Mouse (Mus musculus) lung, embryonic 16.5 days (tissue): ENCODE measurements at regions not wholly inside any gene's neighbourhood (a gene's known extent, or its start where the extent isn't known, plus 50 kb on each side); places are given as distances from the start of the nearest gene placed in this dataset.

ENCODE experiments used
- ATAC-seq: fragments of 200-750 bp; cut with Nextera tagmentation; 2 replicates; pipeline ENCODE4 v1.8.0; 2017; ENCODE audit warnings: low read depth, mild to moderate bottlenecking, moderate library complexity
- H3K27ac ChIP-seq: fragments of 300-500 bp; sonication (generic); 2 replicates; pipeline ENCODE4 v1.5.1; 2014; ENCODE audit warnings: mild to moderate bottlenecking, control low read depth, low read length
- H3K27me3 ChIP-seq: fragments of 300-500 bp; sonication (generic); 2 replicates; pipeline ENCODE4 v1.6.1; 2014; ENCODE audit warnings: low read depth, low read length, mixed read lengths; ENCODE audit not compliant: control insufficient read depth, insufficient read depth
- H3K36me3 ChIP-seq: fragments of 300-500 bp; sonication (generic); 2 replicates; pipeline ENCODE4 v1.6.1; 2014; ENCODE audit warnings: low read length; ENCODE audit not compliant: control insufficient read depth, insufficient read depth
- H3K4me1 ChIP-seq: fragments of 300-500 bp; sonication (generic); replicated peaks from 2 replicates; pipeline ENCODE4 v1.6.1; 2014; ENCODE audit warnings: low read length, mixed read lengths; ENCODE audit not compliant: control insufficient read depth, insufficient read depth
- H3K4me2 ChIP-seq: fragments of 300-500 bp; sonication (generic); 2 replicates; pipeline ENCODE4 v1.6.1; 2014; ENCODE audit warnings: low read depth, low read length, control low read depth
- H3K4me3 ChIP-seq: fragments of 300-500 bp; sonication (generic); 2 replicates; pipeline ENCODE4 v1.5.1; 2014; ENCODE audit warnings: mild to moderate bottlenecking, low read length, control low read depth
- H3K9ac ChIP-seq: fragments of 300-500 bp; sonication (generic); 2 replicates; pipeline ENCODE4 v1.6.1; 2014; ENCODE audit warnings: low read length, control low read depth
- H3K9me3 ChIP-seq: fragments of 300-500 bp; sonication (generic); 2 replicates; pipeline ENCODE4 v1.6.1; 2016; ENCODE audit warnings: low read length; ENCODE audit not compliant: control insufficient read depth
- WGBS: fragments of 180-500 bp; shearing (Covaris S2); extraction: QIAGEN DNeasy Blood & Tissue Kit; methylation state at CpG from one replicate; pipeline ENCODE4 v1.1.7; 2014; 5-methylcytosine and 5-hydroxymethylcytosine counted together

- WGBS = 62% methylated on average over 3 of the region's 3 CpGs
- Histone ChIP-seq H3K9ac (no peak overlapping the region), H3K4me1 (no peaks in the 10 kb centered on the region), H3K27me3 (no peaks in the 10 kb centered on the region), H3K9me3 (no peaks in the 10 kb centered on the region), H3K4me3 (no peak overlapping the region), H3K27ac (no peak overlapping the region), H3K4me2 (no peak overlapping the region), H3K36me3 (no peaks in the 10 kb centered on the region)
- no peak for ATAC-seq
Observed at GRCm38 (mm10) chr9:94083629-94084411, 454.1 kb downstream of the 1190002N15Rik start.

GRCm38 (mm10) chr9:94074904-94075303 is 463.0 kb downstream of the 1190002N15Rik start:
- H3K36me3 ChIP-seq = no peaks in the 10 kb centered on the region
- H3K4me1 ChIP-seq = no peaks in the 10 kb centered on the region
- no peak for ATAC-seq
- no peak overlapping the region for H3K27ac ChIP-seq
- WGBS = 32% methylated on average over 2 of the region's 2 CpGs
- no peak overlapping the region for H3K4me3 ChIP-seq
- H3K4me2 ChIP-seq = no peak overlapping the region
- no peaks in the 10 kb centered on the region for H3K9me3 ChIP-seq
- H3K9ac ChIP-seq = no peak overlapping the region
- H3K27me3 ChIP-seq = no peaks in the 10 kb centered on the region

DNA sequence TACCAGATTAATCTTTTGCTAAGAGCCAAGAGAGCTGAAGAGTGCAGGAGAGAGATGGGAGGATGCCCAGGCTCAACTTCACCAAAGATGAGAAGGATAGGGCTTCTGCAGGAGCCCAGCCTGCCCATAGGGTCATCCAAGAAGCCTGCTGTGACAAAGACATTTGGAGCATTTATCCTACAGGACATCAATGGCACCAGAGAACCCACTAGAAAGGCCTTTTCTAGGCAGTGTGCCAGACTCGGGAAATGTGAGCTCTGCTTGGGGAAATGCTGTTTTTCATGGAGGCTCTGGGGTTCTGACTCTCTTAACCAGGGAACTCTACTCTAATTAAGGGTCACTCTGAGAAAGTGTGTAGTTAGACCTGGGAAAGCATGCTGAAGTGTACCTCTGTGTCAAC is 470.8 kb downstream of the 1190002N15Rik start:
- H3K4me2 ChIP-seq = no peak overlapping the region
- no peaks in the 10 kb centered on the region for H3K27me3 ChIP-seq
- H3K4me1 ChIP-seq = peaks cover 5% of the 10 kb centered on the region; the same call in 1 of the 2 replicates
- WGBS = 29% methylated on average over 1 of the region's 1 CpGs
- no peaks in the 10 kb centered on the region for H3K9me3 ChIP-seq
- H3K9ac ChIP-seq = no peak overlapping the region
- H3K4me3 ChIP-seq = no peak overlapping the region
- peak overlapping the region; percentile 43 for H3K27ac ChIP-seq
- no peaks in the 10 kb centered on the region for H3K36me3 ChIP-seq
- peak; percentile 60 for ATAC-seq

GRCm38 (mm10) chr9:94053229-94053628 is 484.7 kb downstream of the 1190002N15Rik start:
- no peak overlapping the region for H3K4me3 ChIP-seq
- no peak for ATAC-seq
- no peak overlapping the region for H3K4me2 ChIP-seq
- no peak overlapping the region for H3K9ac ChIP-seq
- H3K27me3 ChIP-seq = no peaks in the 10 kb centered on the region
- H3K4me1 ChIP-seq = no peaks in the 10 kb centered on the region
- H3K9me3 ChIP-seq = no peaks in the 10 kb centered on the region
- H3K36me3 ChIP-seq = no peaks in the 10 kb centered on the region
- no peak overlapping the region for H3K27ac ChIP-seq
- 72% methylated on average over 4 of the region's 4 CpGs for WGBS

DNA sequence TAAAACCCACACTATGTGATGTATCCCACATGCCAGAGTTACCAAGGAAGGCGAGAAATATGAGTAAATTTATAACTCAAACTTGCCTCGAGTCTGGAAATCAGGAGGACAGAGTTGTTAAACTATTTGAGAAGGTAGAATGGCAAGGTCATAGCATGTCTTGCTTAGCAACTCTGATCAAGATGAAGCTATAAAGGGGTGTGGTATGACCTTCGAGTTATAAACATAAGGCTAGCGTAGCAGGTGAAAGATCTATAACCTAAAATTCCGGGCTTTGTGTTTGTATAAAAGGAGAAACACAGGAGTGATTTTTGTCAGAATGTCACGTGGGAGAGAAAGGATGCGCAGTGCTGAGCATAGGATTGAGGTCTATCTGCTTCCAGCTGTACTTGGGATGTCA is 490.0 kb downstream of the 1190002N15Rik start:
- Histone ChIP-seq H3K36me3 (no peaks in the 10 kb centered on the region), H3K9ac (no peak overlapping the region), H3K9me3 (no peaks in the 10 kb centered on the region), H3K27me3 (no peaks in the 10 kb centered on the region), H3K27ac (no peak overlapping the region), H3K4me1 (no peaks in the 10 kb centered on the region), H3K4me2 (no peak overlapping the region), H3K4me3 (no peak overlapping the region)
- WGBS = 70% methylated on average over 7 of the region's 7 CpGs
- no peak for ATAC-seq

GRCm38 (mm10) chr9:94045462-94046126 is 492.3 kb downstream of the 1190002N15Rik start:
- Histone ChIP-seq H3K9ac (no peak overlapping the region), H3K36me3 (no peaks in the 10 kb centered on the region), H3K4me3 (no peak overlapping the region), H3K9me3 (no peaks in the 10 kb centered on the region), H3K27me3 (no peaks in the 10 kb centered on the region), H3K27ac (no peak overlapping the region), H3K4me2 (no peak overlapping the region), H3K4me1 (no peaks in the 10 kb centered on the region)
- no peak for ATAC-seq
- WGBS = 78% methylated on average over 3 of the region's 3 CpGs

- ATAC-seq = no peak
- WGBS = 50% methylated on average over 3 of the region's 3 CpGs
- H3K9ac ChIP-seq = no peak overlapping the region
- no peak overlapping the region for H3K4me2 ChIP-seq
- H3K36me3 ChIP-seq = no peaks in the 10 kb centered on the region
- no peaks in the 10 kb centered on the region for H3K4me1 ChIP-seq
- no peak overlapping the region for H3K4me3 ChIP-seq
- H3K27ac ChIP-seq = no peak overlapping the region
- no peaks in the 10 kb centered on the region for H3K9me3 ChIP-seq
- H3K27me3 ChIP-seq = no peaks in the 10 kb centered on the region
Observed at GRCm38 (mm10) chr9:94023761-94024160, 514.1 kb downstream of the 1190002N15Rik start.

- no peak overlapping the region for H3K4me2 ChIP-seq
- H3K9me3 ChIP-seq = no peaks in the 10 kb centered on the region
- WGBS = 62% methylated on average over 1 of the region's 1 CpGs
- H3K4me1 ChIP-seq = no peaks in the 10 kb centered on the region
- no peak overlapping the region for H3K27ac ChIP-seq
- H3K36me3 ChIP-seq = no peaks in the 10 kb centered on the region
- H3K27me3 ChIP-seq = no peaks in the 10 kb centered on the region
- no peak overlapping the region for H3K4me3 ChIP-seq
- no peak overlapping the region for H3K9ac ChIP-seq
- ATAC-seq = no peak
Observed at GRCm38 (mm10) chr9:94021293-94021903, 516.5 kb downstream of the 1190002N15Rik start.

GRCm38 (mm10) chr9:94016747-94017487 is 521.0 kb downstream of the 1190002N15Rik start:
- Histone ChIP-seq H3K9ac (no peak overlapping the region), H3K9me3 (no peaks in the 10 kb centered on the region), H3K27ac (no peak overlapping the region), H3K4me2 (no peak overlapping the region), H3K4me3 (no peak overlapping the region), H3K27me3 (no peaks in the 10 kb centered on the region), H3K4me1 (no peaks in the 10 kb centered on the region), H3K36me3 (no peaks in the 10 kb centered on the region)
- ATAC-seq = no peak
